Mouse (Mus musculus): ENCODE measurements around the gene Ctxn2.

GRCm38 (mm10) chr2:125189197-125189596 lies 52.7 kb downstream of the Ctxn2 start:
- TF ChIP-seq TCF12 (IDR thresholded peaks at IDR 0.05; ENCODE audit: insufficient read depth, poor library complexity, severe bottlenecking): no peak
- no peak for TF ChIP-seq POLR2A (IDR thresholded peaks at IDR 0.05; ENCODE audit: insufficient read length, low read depth)
- no peak for TF ChIP-seq MAX (IDR thresholded peaks at IDR 0.05; ENCODE audit: low read depth)
- no peak for TF ChIP-seq POLR2AphosphoS2 (IDR thresholded peaks at IDR 0.05; ENCODE audit: insufficient read length, low read depth)
- no peak for TF ChIP-seq E2F4 (IDR thresholded peaks at IDR 0.05; ENCODE audit: insufficient read depth)
- TF ChIP-seq MYOD1 (IDR thresholded peaks at IDR 0.05; ENCODE audit: control insufficient read depth in 1 of 3, insufficient read length in 2 of 3, low read depth in 2 of 3): no peak

All from myocyte (in vitro differentiated cells).